Mouse (Mus musculus): ENCODE data around the gene Sppl3. TPM values are rescaled to one million over a fixed set of nuclear protein-coding genes. Genes with fewer than 3 reads are reported as not detected.

Sppl3 gene
- polyA plus RNA-seq, 1 experiment = 129 TPM

DNA sequence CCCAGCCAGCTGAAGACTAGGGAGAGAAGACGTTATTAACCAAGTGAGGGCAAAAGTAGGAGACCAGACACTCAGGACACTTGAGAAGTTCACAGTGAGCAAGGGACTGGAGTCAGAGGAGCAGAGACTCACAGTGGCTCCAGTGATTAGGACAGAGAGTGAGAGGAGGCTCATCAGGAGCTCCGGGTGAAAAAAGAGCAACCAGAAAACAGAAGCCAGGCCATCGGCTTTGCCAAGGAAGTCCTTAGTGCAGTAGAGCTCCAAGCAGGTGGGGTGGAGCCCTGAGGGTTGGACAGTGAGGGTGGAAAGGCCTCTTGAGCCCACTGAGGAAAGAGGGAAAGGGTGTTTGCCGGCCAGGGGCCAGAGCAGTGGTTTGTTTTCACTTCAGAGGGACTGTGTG lies 7.9 kb downstream of the Sppl3 start:
- no peak for TF ChIP-seq CTCF (IDR thresholded peaks at IDR 0.05; ENCODE audit: borderline replicate concordance, extremely low read depth, insufficient read depth, insufficient read length)
- TF ChIP-seq POLR2A (IDR thresholded peaks at IDR 0.05; ENCODE audit: borderline replicate concordance, extremely low read depth, insufficient read depth, insufficient read length, poor library complexity, severe bottlenecking) = no peak
- DNase-seq (ENCODE audit: low read depth) = no peak

GRCm38 (mm10) chr5:115022021-115022420 lies 11.1 kb downstream of the Sppl3 start:
- TF ChIP-seq POLR2A (IDR thresholded peaks at IDR 0.05; ENCODE audit: borderline replicate concordance, extremely low read depth, insufficient read depth, insufficient read length, poor library complexity, severe bottlenecking) (no peak), CTCF (IDR thresholded peaks at IDR 0.05; ENCODE audit: borderline replicate concordance, extremely low read depth, insufficient read depth, insufficient read length) (no peak)
- DNase-seq (ENCODE audit: low read depth) = no peak

DNA sequence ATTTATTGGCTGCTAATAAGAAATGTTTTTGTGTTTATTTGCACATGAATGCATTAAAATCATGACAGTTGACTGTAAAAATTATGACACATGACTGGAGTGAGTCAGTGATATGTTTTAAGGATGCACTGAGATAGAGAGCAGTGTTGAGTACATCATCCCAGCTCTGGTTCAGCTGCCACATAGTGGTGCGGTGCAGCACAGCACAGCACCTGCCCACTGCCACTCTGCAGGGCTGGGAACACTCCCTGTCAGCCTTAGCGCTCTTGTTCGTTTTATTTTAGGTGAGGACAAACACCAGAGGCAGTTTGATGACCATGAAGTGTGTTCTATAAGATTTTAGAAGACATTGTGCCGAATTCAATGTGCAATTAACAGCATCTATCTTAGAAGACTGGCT lies 15.2 kb downstream of the Sppl3 start:
- no peak for DNase-seq (ENCODE audit: low read depth)
- TF ChIP-seq CTCF (IDR thresholded peaks at IDR 0.05; ENCODE audit: borderline replicate concordance, extremely low read depth, insufficient read depth, insufficient read length) = no peak

DNA sequence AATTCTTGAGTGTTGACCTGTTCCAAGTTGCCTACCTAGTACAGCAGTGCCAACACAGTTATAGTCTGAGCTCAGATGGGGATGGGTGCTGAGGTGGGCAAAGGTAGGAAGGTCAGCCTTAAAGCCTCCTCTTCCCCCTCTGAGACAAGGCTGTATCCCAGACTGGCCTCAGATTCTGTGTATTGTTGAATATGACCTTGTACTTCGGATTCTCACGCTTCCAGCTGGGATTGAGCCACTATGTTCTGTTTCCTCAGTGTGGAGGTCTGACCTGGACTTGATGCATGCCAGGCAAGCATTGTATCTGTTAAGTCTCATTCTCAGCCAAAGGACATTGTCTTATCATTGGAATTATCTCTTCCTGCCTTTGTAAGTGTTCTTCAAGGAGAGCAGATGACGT lies 16.2 kb downstream of the Sppl3 start:
- TF ChIP-seq POLR2A (IDR thresholded peaks at IDR 0.05; ENCODE audit: borderline replicate concordance, extremely low read depth, insufficient read depth, insufficient read length, poor library complexity, severe bottlenecking) = no peak
- TF ChIP-seq CTCF (IDR thresholded peaks at IDR 0.05; ENCODE audit: borderline replicate concordance, extremely low read depth, insufficient read depth, insufficient read length) = no peak
- DNase-seq (ENCODE audit: low read depth) = no peak

- DNase-seq (ENCODE audit: low read depth) = no peak
- no peak for TF ChIP-seq CTCF (IDR thresholded peaks at IDR 0.05; ENCODE audit: borderline replicate concordance, extremely low read depth, insufficient read depth, insufficient read length)
- TF ChIP-seq POLR2A (IDR thresholded peaks at IDR 0.05; ENCODE audit: borderline replicate concordance, extremely low read depth, insufficient read depth, insufficient read length, poor library complexity, severe bottlenecking) = no peak
Measured at GRCm38 (mm10) chr5:115028920-115029319, 18.0 kb downstream of the Sppl3 start.

- TF ChIP-seq CTCF (IDR thresholded peaks at IDR 0.05; ENCODE audit: borderline replicate concordance, extremely low read depth, insufficient read depth, insufficient read length) (no peak), POLR2A (IDR thresholded peaks at IDR 0.05; ENCODE audit: borderline replicate concordance, extremely low read depth, insufficient read depth, insufficient read length, poor library complexity, severe bottlenecking) (no peak)
Measured at GRCm38 (mm10) chr5:115029509-115029908, 18.6 kb downstream of the Sppl3 start.

GRCm38 (mm10) chr5:115031576-115031975 lies 20.6 kb downstream of the Sppl3 start:
- no peak for TF ChIP-seq POLR2A (IDR thresholded peaks at IDR 0.05; ENCODE audit: borderline replicate concordance, extremely low read depth, insufficient read depth, insufficient read length, poor library complexity, severe bottlenecking)
- no peak for TF ChIP-seq CTCF (IDR thresholded peaks at IDR 0.05; ENCODE audit: borderline replicate concordance, extremely low read depth, insufficient read depth, insufficient read length)
- DNase-seq (ENCODE audit: low read depth) = no peak

More at GRCm38 (mm10) chr5:115029509-115029908, 18.6 kb downstream of the Sppl3 start:
- DNase-seq (ENCODE audit: low read depth) = no peak

DNA sequence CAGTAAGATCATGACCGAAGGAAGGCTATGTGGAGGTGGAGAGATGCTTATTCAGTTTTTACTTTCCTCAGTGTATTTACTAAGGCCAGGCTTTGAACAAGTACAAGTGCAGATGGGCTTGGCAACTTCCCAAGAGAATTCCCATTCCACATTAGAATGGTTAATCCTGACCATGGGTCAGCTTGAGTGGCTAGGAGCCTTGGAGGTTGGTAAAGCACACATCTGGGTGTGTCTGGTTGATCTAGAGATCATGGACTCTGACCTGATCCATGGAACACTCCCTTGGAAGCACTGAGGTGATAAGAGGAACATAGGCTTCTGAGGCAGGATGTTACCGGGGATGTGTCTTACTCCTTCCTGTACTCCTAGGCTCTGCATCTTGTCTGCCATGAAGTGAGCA lies 21.7 kb downstream of the Sppl3 start:
- no peak for DNase-seq (ENCODE audit: low read depth)
- TF ChIP-seq CTCF (IDR thresholded peaks at IDR 0.05; ENCODE audit: borderline replicate concordance, extremely low read depth, insufficient read depth, insufficient read length) (no peak), POLR2A (IDR thresholded peaks at IDR 0.05; ENCODE audit: borderline replicate concordance, extremely low read depth, insufficient read depth, insufficient read length, poor library complexity, severe bottlenecking) (no peak)

- no peak for TF ChIP-seq POLR2A (IDR thresholded peaks at IDR 0.05; ENCODE audit: borderline replicate concordance, extremely low read depth, insufficient read depth, insufficient read length, poor library complexity, severe bottlenecking)
- TF ChIP-seq CTCF (IDR thresholded peaks at IDR 0.05; ENCODE audit: borderline replicate concordance, extremely low read depth, insufficient read depth, insufficient read length) = no peak
- DNase-seq (ENCODE audit: low read depth) = no peak
Measured at GRCm38 (mm10) chr5:115035217-115035616, 24.3 kb downstream of the Sppl3 start.

DNA sequence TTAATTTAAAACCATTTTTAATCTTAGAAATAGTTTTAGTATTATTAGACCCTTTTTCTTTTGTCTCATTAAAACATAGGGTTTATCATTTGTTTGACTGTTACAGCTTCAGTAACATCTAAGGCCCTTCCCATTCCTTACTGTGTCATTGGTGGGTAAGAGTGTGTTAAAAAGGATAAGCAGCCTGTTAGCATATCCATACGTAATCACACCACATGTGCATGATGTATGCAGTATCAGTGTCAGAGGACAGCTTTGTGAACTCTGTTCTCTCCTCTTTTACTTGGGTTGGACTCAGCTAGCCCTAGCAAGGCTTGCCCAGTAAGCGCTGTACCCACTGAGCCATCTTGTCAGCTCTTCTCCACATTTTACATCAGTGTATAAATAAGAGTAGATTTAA lies 26.2 kb downstream of the Sppl3 start:
- TF ChIP-seq CTCF (IDR thresholded peaks at IDR 0.05; ENCODE audit: borderline replicate concordance, extremely low read depth, insufficient read depth, insufficient read length) = no peak
- TF ChIP-seq POLR2A (IDR thresholded peaks at IDR 0.05; ENCODE audit: borderline replicate concordance, extremely low read depth, insufficient read depth, insufficient read length, poor library complexity, severe bottlenecking) = no peak
- no peak for DNase-seq (ENCODE audit: low read depth)

DNA sequence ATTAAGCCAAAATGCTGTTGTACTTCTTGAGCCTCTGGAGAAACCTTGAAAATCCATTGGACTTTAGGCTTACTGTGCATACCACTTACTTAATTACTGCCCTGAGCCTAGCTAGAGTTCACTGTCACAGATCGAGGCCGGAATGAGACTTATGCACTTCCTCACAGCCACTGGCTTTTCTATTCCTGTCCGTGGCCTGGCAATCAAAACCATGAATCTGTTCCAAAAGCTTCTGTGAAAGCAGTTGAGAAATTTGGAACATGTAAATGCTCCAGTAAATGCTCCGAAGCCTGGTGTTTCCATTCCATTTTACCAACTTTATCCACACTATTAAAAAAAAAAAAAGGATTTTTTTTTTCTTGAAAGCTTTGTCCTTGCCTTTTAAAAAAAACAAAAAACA lies 29.8 kb downstream of the Sppl3 start:
- no peak for DNase-seq (ENCODE audit: low read depth)

GRCm38 (mm10) chr5:115043626-115044025 lies 32.7 kb downstream of the Sppl3 start:
- TF ChIP-seq POLR2A (IDR thresholded peaks at IDR 0.05; ENCODE audit: borderline replicate concordance, extremely low read depth, insufficient read depth, insufficient read length, poor library complexity, severe bottlenecking) (no peak), CTCF (IDR thresholded peaks at IDR 0.05; ENCODE audit: borderline replicate concordance, extremely low read depth, insufficient read depth, insufficient read length) (no peak)
- no peak for DNase-seq (ENCODE audit: low read depth)

More for the DNA sequence above, 29.8 kb downstream of the Sppl3 start:
- no peak for TF ChIP-seq CTCF (IDR thresholded peaks at IDR 0.05; ENCODE audit: borderline replicate concordance, extremely low read depth, insufficient read depth, insufficient read length)

GRCm38 (mm10) chr5:115045146-115045677 lies 34.3 kb downstream of the Sppl3 start:
- TF ChIP-seq CTCF (IDR thresholded peaks at IDR 0.05; ENCODE audit: borderline replicate concordance, extremely low read depth, insufficient read depth, insufficient read length) (no peak), POLR2A (IDR thresholded peaks at IDR 0.05; ENCODE audit: borderline replicate concordance, extremely low read depth, insufficient read depth, insufficient read length, poor library complexity, severe bottlenecking) (no peak)
- DNase-seq (ENCODE audit: low read depth) = no peak
